Mouse (Mus musculus): ENCODE results near the gene Rbfox3. TPM values are rescaled to one million over a fixed set of nuclear protein-coding genes. Genes with fewer than 3 reads are reported as not detected.

Rbfox3 gene
- polyA plus RNA-seq, 1 experiment from 2014 or later: 3.9 TPM

- H3K4me2 ChIP-seq (replicated peaks): no peak overlapping the region
- H3K36me3 ChIP-seq: no peaks in the 10 kb centered on the region
- no peak overlapping the region for H3K4me3 ChIP-seq
- 84% methylated on average over 5 of the region's 5 CpGs for WGBS
- no peak for ATAC-seq (ENCODE audit: insufficient number of reproducible peaks, insufficient read depth, low FRiP score, low TSS enrichment)
- no peaks in the 10 kb centered on the region for H3K27me3 ChIP-seq
- H3K9ac ChIP-seq: no peak overlapping the region
- H3K27ac ChIP-seq: no peak overlapping the region
- no peaks in the 10 kb centered on the region for H3K9me3 ChIP-seq
- H3K4me1 ChIP-seq: peaks cover 4% of the 10 kb centered on the region; the same call in 1 of the 2 replicates
Observed at GRCm38 (mm10) chr11:118731655-118732054, 179.7 kb downstream of the Rbfox3 start.

- no peak overlapping the region for H3K27ac ChIP-seq
Observed at GRCm38 (mm10) chr11:118729373-118729772, 182.0 kb downstream of the Rbfox3 start.

DNA sequence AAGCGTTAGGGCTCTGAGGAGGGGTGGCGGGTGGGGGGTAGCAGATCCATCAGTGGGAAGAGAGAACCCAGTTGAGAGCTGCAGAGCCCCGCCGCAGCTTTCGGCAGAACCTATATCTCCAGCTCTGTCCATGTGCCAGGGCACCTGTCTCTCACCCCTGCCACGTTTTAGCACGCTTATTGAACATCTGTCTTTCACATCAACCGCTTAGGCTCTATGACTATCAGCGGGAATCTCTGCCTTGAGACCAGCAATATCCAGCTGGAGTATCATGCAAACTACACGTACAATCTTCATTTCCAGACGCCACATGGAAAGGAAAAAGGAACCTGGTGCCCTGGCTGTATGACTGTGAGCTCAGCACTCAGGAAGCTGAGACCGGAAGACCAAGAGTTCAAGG is 182.6 kb downstream of the Rbfox3 start:
- Histone ChIP-seq H3K4me1 (peaks cover 4% of the 10 kb centered on the region; the same call in 1 of the 2 replicates), H3K9me3 (no peaks in the 10 kb centered on the region), H3K4me3 (no peak overlapping the region), H3K9ac (no peak overlapping the region), H3K27me3 (no peaks in the 10 kb centered on the region), H3K27ac (no peak overlapping the region), H3K36me3 (no peaks in the 10 kb centered on the region), H3K4me2 (replicated peaks) (no peak overlapping the region)
- no peak for ATAC-seq (ENCODE audit: insufficient number of reproducible peaks, insufficient read depth, low FRiP score, low TSS enrichment)
- 70% methylated on average over 12 of the region's 12 CpGs for WGBS

More at GRCm38 (mm10) chr11:118729373-118729772, 182.0 kb downstream of the Rbfox3 start:
- Histone ChIP-seq H3K9ac (no peak overlapping the region), H3K9me3 (no peaks in the 10 kb centered on the region), H3K4me1 (peaks cover 4% of the 10 kb centered on the region; the same call in 1 of the 2 replicates), H3K4me2 (replicated peaks) (no peak overlapping the region), H3K27me3 (no peaks in the 10 kb centered on the region), H3K4me3 (no peak overlapping the region), H3K36me3 (no peaks in the 10 kb centered on the region)
- no peak for ATAC-seq (ENCODE audit: insufficient number of reproducible peaks, insufficient read depth, low FRiP score, low TSS enrichment)
- 39% methylated on average over 8 of the region's 8 CpGs for WGBS

DNA sequence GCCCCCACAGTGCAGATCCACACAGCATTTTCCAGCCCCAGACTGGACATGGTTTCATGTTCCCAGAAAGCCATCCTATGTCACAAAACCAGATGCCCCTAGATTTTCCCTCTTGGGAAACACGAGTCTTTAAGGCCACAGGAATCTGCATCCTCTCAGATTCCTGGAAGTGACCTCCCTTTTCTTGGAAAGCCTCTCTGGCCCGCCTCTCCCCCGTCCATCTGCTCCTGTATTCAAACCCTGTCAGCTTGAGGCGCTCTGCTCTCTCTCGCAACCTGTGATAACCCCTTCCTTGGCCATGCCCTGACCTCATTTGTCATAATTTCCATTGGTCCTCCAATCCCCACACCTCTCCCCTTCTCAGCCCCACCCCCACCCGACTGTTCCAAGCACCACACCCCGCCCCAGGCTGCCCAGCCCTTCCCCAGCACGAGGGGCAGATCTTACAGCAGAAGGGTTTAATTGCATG is 183.3 kb downstream of the Rbfox3 start:
- Histone ChIP-seq H3K9ac (no peak overlapping the region), H3K27ac (no peak overlapping the region), H3K4me3 (no peak overlapping the region), H3K9me3 (no peaks in the 10 kb centered on the region), H3K36me3 (no peaks in the 10 kb centered on the region), H3K4me2 (replicated peaks) (no peak overlapping the region), H3K27me3 (no peaks in the 10 kb centered on the region), H3K4me1 (peaks cover 4% of the 10 kb centered on the region; the same call in 1 of the 2 replicates)
- no peak for ATAC-seq (ENCODE audit: insufficient number of reproducible peaks, insufficient read depth, low FRiP score, low TSS enrichment)
- 25% methylated on average over 8 of the region's 8 CpGs for WGBS

GRCm38 (mm10) chr11:118726430-118726829 is 185.0 kb downstream of the Rbfox3 start:
- no peak overlapping the region for H3K9ac ChIP-seq
- ATAC-seq (ENCODE audit: insufficient number of reproducible peaks, insufficient read depth, low FRiP score, low TSS enrichment): no peak
- H3K27ac ChIP-seq: no peak overlapping the region
- no peaks in the 10 kb centered on the region for H3K9me3 ChIP-seq
- no peak overlapping the region for H3K4me3 ChIP-seq
- H3K36me3 ChIP-seq: no peaks in the 10 kb centered on the region
- 74% methylated on average over 8 of the region's 8 CpGs for WGBS
- H3K4me2 ChIP-seq (replicated peaks): no peak overlapping the region
- no peaks in the 10 kb centered on the region for H3K27me3 ChIP-seq
- peaks cover 4% of the 10 kb centered on the region; the same call in 1 of the 2 replicates for H3K4me1 ChIP-seq

DNA sequence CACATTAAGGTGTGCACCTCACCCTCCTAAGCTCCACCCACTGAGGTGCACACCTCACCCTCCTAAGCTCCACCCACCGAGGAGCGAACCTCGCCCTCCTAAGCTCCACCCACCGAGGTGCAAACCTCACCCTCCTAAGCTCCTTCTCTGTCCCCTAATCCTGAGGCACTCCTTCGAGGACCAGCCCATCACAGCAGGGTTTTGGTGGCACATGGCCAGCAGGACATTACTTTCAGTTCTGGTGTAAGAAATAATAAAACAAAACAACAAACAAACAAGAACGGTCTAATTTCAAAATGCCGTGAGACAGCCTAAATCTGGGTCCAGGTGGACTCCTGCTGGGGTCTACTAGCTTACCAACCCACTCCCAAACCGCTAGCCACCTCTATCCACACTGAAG is 187.0 kb downstream of the Rbfox3 start:
- no peaks in the 10 kb centered on the region for H3K36me3 ChIP-seq
- no peak overlapping the region for H3K9ac ChIP-seq
- H3K4me3 ChIP-seq: no peak overlapping the region
- no peak overlapping the region for H3K4me2 ChIP-seq (replicated peaks)
- ATAC-seq (ENCODE audit: insufficient number of reproducible peaks, insufficient read depth, low FRiP score, low TSS enrichment): no peak
- no peak overlapping the region for H3K27ac ChIP-seq
- H3K27me3 ChIP-seq: no peaks in the 10 kb centered on the region
- WGBS: 88% methylated on average over 8 of the region's 8 CpGs
- peaks cover 3% of the 10 kb centered on the region; the same call in 1 of the 2 replicates for H3K4me1 ChIP-seq
- H3K9me3 ChIP-seq: no peaks in the 10 kb centered on the region

DNA sequence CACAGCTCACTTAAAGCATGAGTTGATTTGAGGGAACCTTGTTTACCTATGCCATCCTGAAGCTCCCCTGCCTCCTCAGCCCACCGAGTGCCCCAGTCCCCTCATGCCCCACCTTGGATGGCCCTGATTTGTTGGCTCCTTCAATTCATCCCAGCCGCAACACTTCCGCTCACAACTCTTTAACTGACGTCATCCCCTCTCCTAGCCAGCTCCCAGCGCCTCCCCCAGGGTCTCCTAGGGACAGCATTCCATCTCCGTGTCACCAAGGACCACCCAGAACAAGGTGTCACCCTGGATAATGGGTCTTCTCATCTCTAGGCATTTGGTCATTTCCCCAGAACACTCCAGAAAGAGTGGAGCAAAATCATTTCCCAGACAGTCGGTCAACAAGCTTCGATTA is 188.2 kb downstream of the Rbfox3 start:
- WGBS: 66% methylated on average over 8 of the region's 8 CpGs
- Histone ChIP-seq H3K4me3 (no peak overlapping the region), H3K4me1 (no peaks in the 10 kb centered on the region), H3K4me2 (replicated peaks) (no peak overlapping the region), H3K9ac (no peak overlapping the region), H3K27me3 (no peaks in the 10 kb centered on the region), H3K27ac (no peak overlapping the region), H3K9me3 (no peaks in the 10 kb centered on the region), H3K36me3 (no peaks in the 10 kb centered on the region)
- no peak for ATAC-seq (ENCODE audit: insufficient number of reproducible peaks, insufficient read depth, low FRiP score, low TSS enrichment)

DNA sequence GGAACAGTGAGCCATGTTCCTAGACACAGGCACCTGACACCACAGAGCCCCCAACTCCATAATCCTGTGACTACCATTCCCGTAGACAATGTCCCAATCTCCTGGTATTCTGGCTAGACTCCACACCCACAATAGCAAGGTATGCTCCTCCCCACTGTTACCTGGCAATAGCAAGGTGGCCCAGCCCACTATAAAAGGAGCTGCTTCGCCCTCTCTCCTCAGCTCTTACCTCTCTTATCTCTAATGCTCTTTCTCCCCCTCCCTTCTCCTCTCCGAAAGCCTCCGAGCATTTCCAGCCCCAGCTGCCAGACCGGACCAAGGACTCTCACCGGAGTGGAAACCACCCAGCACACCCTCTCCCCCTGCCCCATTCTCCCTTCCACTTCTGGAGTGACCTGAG is 189.5 kb downstream of the Rbfox3 start:
- Histone ChIP-seq H3K9me3 (no peaks in the 10 kb centered on the region), H3K27me3 (no peaks in the 10 kb centered on the region), H3K9ac (no peak overlapping the region), H3K4me1 (no peaks in the 10 kb centered on the region), H3K4me2 (replicated peaks) (no peak overlapping the region), H3K36me3 (no peaks in the 10 kb centered on the region), H3K4me3 (no peak overlapping the region), H3K27ac (no peak overlapping the region)
- 57% methylated on average over 6 of the region's 6 CpGs for WGBS
- no peak for ATAC-seq (ENCODE audit: insufficient number of reproducible peaks, insufficient read depth, low FRiP score, low TSS enrichment)

- no peak overlapping the region for H3K4me3 ChIP-seq
- H3K27me3 ChIP-seq: no peaks in the 10 kb centered on the region
- ATAC-seq (ENCODE audit: insufficient number of reproducible peaks, insufficient read depth, low FRiP score, low TSS enrichment): no peak
- no peak overlapping the region for H3K9ac ChIP-seq
- WGBS: 87% methylated on average over 26 of the region's 26 CpGs
- no peak overlapping the region for H3K4me2 ChIP-seq (replicated peaks)
- H3K4me1 ChIP-seq: no peaks in the 10 kb centered on the region
- H3K27ac ChIP-seq: no peak overlapping the region
- H3K9me3 ChIP-seq: no peaks in the 10 kb centered on the region
- no peaks in the 10 kb centered on the region for H3K36me3 ChIP-seq
Observed at GRCm38 (mm10) chr11:118714601-118715524, 196.5 kb downstream of the Rbfox3 start.

DNA sequence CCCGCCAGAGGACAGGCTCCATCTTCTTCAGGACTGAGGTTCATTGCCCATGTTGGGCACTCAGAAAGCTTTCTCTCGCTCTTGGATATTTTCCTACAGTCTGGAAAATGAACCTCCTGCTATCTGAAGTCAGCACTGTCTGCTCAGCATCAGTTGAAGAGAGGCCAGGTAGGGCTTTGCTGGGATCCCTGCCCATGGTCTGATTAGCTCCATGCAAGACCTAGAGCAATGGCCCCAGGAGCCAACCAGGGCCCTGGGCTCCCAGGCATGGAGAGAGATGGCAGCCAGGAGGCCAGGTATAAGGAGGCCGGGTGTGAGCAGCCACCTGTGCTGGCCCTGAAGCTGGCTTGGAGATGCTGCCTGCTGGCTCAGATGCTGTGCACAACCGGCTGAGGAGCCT is 198.6 kb downstream of the Rbfox3 start:
- Histone ChIP-seq H3K27ac (no peak overlapping the region), H3K9me3 (no peaks in the 10 kb centered on the region), H3K9ac (no peak overlapping the region), H3K4me1 (no peaks in the 10 kb centered on the region), H3K36me3 (no peaks in the 10 kb centered on the region), H3K27me3 (no peaks in the 10 kb centered on the region), H3K4me3 (no peak overlapping the region), H3K4me2 (replicated peaks) (no peak overlapping the region)
- ATAC-seq (ENCODE audit: insufficient number of reproducible peaks, insufficient read depth, low FRiP score, low TSS enrichment): no peak; the same call in 1 of the 2 replicates
- WGBS: 80% methylated on average over 4 of the region's 4 CpGs

- H3K4me2 ChIP-seq (replicated peaks): no peak overlapping the region
- no peak overlapping the region for H3K4me3 ChIP-seq
- H3K9ac ChIP-seq: no peak overlapping the region
- H3K4me1 ChIP-seq: no peaks in the 10 kb centered on the region
- H3K9me3 ChIP-seq: no peaks in the 10 kb centered on the region
- 77% methylated on average over 9 of the region's 9 CpGs for WGBS
- no peak overlapping the region for H3K27ac ChIP-seq
- no peaks in the 10 kb centered on the region for H3K36me3 ChIP-seq
- H3K27me3 ChIP-seq: no peaks in the 10 kb centered on the region
- no peak for ATAC-seq (ENCODE audit: insufficient number of reproducible peaks, insufficient read depth, low FRiP score, low TSS enrichment)
Observed at GRCm38 (mm10) chr11:118712058-118712457, 199.3 kb downstream of the Rbfox3 start.

DNA sequence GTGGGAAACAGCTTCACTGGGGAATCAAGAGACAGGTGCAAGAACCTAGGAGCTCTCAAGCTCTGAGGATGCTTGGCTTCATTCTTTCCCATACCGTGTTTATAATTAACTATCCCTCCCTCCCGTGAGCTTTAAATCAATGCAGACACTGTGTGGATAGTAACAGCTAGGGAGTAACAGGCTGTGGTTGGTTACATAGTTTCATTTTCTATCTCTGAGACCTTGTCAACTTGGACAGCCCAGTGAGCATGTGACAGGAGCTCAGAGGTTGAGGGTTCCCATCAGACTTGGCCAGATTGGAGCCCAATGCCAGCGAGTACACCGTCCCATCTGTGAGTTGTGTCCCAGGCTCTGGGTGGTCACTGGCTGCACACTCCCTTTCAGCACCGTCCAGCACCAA is 201.4 kb downstream of the Rbfox3 start:
- no peak for ATAC-seq (ENCODE audit: insufficient number of reproducible peaks, insufficient read depth, low FRiP score, low TSS enrichment)
- 85% methylated on average over 5 of the region's 5 CpGs for WGBS
- no peak overlapping the region for H3K4me2 ChIP-seq (replicated peaks)
- no peak overlapping the region for H3K27ac ChIP-seq
- no peaks in the 10 kb centered on the region for H3K4me1 ChIP-seq
- no peaks in the 10 kb centered on the region for H3K27me3 ChIP-seq
- no peaks in the 10 kb centered on the region for H3K9me3 ChIP-seq
- no peak overlapping the region for H3K9ac ChIP-seq
- H3K36me3 ChIP-seq: no peaks in the 10 kb centered on the region
- H3K4me3 ChIP-seq: no peak overlapping the region
